Mouse (Mus musculus) frontal cortex, postnatal 14 days (tissue): ENCODE results near the gene Nckap5l.
"Not testable (repeated sequence)": the region's sequence is repeated elsewhere in the genome, so short reads cannot be mapped to it uniquely, and the experiment has no call there.

Experiments used
- DNase-seq, 2 experiments: peaks; one replicate each; pipeline ENCODE4 v3.0.0; 2022; ENCODE audit warnings: low spot score in 2 of 2

Gene Nckap5l

GRCm38 (mm10) chr15:99396875-99397274 is 60.7 kb downstream of the Nckap5l start:
- DNase-seq = no peak

GRCm38 (mm10) chr15:99396462-99396861 is 61.1 kb downstream of the Nckap5l start:
- no peak for DNase-seq

DNA sequence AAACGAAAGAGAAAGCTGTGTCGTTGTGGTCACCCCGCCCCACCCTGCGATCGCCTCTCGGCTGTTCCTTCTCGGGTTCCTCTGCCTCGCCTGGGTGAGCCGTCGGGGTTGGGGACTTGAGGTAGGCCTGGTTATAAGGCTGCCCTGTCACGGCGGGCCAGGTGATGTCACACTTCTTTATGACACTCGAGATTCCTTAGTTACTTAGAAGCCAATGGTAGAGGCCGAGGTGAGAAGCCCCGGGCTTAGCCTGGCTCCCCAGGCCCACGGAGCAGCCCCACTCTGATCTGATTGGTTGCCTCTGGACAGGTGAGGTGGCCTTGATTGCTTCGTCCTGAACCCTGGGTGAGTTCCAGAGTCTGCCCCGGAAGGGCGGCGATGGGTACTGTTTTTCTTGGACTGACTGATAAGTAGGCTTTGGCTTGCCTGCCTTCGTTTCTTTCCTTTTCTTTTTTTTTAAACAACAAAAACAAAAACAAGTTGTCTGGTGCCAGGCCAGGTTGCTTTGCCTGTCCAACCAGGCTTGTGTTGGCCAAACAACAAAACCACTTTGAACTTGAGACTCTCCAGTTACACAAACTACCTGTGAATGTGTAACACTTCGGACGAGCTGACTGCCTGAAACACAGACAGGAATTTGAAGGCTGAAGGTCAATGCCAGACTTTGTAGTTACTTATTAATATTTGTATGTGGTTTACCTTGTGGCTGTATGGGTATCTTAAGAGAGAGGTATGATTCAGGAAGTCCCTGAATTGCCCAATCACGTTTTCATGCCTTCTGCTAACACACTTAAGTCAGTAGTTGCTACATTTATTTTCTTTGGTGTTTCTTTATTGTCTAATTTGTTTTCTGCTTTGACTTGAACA is 63.9 kb downstream of the Nckap5l start:
- no peak for DNase-seq

DNA sequence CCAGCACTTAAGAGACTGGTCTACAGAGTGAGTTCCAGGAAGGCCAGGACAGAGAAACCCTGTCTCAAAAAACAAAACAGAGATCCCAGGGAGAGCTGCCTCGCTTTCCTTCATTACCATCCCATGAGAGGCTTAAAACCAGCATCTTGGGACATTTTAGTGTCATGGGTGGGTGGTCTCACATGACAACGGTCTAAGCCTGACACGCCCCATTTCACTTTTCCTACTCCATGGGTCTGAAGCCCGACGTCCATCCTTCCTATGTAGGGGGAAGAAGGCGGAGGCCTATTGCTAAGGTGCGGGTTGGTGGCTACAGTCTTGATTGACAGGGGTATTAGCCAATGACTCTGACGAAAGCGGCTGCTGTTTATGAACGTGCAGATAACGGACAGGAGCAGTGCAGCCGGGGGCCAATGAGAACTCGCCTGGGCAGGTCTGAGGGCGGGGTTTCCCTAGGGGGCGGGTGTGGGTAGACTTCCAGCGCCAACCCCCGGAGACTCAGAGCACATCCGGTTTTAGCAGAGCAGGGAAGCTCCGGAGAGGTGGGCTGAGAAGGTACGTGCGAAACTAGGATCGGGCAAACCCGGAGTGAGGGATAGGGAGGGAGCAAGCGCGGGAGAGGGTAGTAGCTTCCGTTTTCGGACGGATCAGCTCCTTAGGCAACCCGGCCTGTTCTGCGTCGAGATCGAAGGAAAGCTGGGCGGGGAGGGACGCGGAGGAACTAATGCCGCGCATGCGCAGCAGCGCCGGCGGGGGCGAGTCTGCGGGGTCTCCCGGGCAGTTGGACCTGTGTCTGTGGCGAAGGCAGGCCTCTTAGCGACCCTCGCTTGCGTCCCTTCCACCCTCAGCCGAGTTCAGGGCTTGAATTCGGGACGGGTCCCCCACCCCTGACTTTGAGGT is 64.8 kb downstream of the Nckap5l start, which contains the start of gene Tmbim6:
Gene Tmbim6 (plus strand): TSS at position 397 of the 900 bp plus-strand sequence.
- DNase-seq = peak; percentile 99

- no peak for DNase-seq
These were observed 65.6 kb downstream of the Nckap5l start for GRCm38 (mm10) chr15:99391975-99392374.

DNA sequence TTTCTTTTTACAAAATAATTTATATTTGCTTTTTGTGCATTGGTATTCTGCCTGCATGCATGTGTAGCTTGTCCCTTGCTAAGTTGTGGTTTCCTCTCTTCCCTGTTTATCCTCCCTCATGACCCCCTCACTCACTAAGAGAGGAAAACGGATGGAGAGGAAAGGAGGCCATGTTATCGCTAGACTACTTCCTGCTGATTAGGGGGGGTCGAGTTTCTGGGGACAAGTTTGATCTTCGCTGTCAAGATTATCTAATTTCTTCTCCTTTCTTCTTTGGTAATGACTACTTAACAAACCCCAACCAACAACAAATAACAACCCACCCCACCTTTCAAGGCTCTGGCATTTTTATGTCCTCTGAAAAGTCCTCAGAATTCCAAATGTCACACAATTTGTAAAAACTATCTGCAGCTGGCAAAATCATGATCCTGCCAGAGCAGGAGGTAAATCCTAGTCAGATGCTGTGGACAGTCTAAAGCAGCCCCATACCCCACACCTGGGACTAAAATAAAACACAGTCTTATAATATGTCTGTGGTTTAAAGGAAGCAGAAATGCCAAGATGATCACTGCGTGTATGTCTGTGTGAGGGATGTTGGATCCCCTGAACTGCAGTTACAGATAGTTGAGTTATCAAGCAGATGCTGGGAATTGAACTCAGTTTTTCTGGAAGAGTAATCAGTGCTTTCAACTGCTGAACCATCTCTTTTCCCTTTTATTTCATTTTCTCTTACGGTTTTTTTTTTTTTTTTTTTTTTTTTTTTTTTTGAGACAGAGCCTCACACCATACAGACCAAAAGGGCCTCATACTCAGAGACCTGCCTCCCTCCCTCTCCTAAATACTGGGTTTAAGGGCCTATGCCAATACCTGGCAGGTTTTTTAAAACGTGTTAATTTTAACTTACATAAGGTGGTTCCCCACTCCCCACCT is 66.8 kb downstream of the Nckap5l start:
- DNase-seq = no peak

- no peak for DNase-seq
These were observed 69.6 kb downstream of the Nckap5l start for GRCm38 (mm10) chr15:99387976-99388375.

DNA sequence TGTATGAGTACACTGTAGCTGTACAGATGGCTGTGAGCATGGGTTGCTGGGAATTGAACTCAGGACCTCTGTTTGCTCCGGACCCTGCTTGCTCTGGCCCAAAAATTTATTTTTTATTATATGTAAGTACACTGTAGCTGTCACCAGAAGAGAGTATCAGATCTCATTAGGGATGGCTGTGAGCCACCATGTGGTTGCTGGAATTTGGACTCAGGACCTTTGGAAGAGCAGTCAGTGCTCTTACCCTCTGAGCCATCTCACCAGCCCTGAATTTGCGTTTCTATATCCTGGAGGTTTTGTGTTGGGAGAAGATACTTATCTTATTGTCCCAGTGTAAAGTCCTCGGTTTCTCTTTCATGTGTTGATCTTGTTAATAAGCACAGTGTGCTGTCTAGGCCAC is 70.8 kb downstream of the Nckap5l start:
- no peak for DNase-seq

DNA sequence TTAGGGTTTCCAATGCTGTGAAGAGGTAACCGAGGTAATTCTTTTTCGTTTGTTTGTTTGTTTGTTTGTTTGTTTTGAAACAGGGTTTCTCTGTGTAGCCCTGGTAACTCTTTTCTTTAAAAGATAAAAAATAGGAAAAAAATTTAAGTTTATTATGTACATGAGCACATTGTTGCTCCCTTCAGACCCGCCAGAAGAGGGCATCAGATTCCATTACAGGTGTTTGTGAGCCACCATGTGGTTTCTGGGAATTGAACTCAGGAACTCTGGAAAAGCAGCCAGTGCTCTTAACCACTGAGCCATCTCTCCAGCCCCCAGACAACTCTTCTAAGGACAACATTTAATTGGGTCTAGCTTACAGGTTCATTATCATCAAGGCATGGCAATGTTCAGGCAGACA is 71.4 kb downstream of the Nckap5l start:
- DNase-seq = not testable (repeated sequence)

DNA sequence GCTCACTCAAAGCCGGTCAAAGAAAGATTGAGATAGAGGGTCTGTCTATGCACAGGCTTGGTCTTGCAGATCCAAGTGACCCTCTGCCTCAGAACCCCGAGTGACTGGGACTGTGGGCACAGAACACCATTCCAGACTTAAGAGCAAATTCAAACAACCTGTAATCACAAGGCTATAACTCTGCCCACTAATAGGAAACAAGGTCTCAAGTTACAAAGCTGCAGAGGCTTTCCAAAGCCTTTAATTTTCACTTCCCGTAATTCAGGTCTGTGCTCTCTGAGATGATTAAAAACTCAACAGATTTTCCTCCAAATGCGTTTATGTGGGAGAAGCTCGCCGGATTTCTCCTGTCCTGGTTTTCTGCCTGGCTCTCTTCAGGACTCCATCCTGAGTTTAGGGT is 73.5 kb downstream of the Nckap5l start:
- no peak for DNase-seq

- no peak for DNase-seq
These were observed 74.7 kb downstream of the Nckap5l start for GRCm38 (mm10) chr15:99382893-99383292.

- no peak for DNase-seq
These were observed 81.3 kb downstream of the Nckap5l start for GRCm38 (mm10) chr15:99376240-99376639.

GRCm38 (mm10) chr15:99375581-99375980 is 82.0 kb downstream of the Nckap5l start:
- DNase-seq = no peak

GRCm38 (mm10) chr15:99375036-99375435 is 82.5 kb downstream of the Nckap5l start:
- DNase-seq = no peak

DNA sequence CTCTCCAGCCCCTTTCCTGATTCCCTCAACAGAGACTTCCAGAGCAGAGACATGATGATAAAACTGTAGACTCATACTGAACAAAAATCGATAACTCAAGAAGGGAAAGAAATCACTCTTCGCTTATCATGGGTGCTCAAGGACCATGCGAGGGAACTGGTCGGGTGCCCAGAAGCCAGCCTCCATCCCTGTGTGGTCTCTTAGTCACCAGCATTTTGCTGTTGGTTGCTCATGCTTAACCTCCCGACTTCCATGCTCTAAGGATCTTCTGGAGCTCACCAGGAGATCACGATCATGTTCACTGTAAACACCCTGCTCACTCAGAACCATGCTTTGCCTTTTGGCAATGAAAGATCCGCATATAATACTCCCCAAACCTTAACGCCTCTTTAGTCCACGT is 84.8 kb downstream of the Nckap5l start:
- DNase-seq = no peak
